Mouse (Mus musculus) left cerebral cortex, adult 11 months (tissue): Measurements from ENCODE around the gene Mid1.
"Not testable (repeated sequence)": the region's sequence is repeated elsewhere in the genome, so short reads cannot be mapped to it uniquely, and the experiment has no call there.

Experiments used
- DNase-seq: peaks from one replicate; pipeline ENCODE4 v3.0.0; 2022; ENCODE audit warnings: low spot score

Gene Mid1

DNA sequence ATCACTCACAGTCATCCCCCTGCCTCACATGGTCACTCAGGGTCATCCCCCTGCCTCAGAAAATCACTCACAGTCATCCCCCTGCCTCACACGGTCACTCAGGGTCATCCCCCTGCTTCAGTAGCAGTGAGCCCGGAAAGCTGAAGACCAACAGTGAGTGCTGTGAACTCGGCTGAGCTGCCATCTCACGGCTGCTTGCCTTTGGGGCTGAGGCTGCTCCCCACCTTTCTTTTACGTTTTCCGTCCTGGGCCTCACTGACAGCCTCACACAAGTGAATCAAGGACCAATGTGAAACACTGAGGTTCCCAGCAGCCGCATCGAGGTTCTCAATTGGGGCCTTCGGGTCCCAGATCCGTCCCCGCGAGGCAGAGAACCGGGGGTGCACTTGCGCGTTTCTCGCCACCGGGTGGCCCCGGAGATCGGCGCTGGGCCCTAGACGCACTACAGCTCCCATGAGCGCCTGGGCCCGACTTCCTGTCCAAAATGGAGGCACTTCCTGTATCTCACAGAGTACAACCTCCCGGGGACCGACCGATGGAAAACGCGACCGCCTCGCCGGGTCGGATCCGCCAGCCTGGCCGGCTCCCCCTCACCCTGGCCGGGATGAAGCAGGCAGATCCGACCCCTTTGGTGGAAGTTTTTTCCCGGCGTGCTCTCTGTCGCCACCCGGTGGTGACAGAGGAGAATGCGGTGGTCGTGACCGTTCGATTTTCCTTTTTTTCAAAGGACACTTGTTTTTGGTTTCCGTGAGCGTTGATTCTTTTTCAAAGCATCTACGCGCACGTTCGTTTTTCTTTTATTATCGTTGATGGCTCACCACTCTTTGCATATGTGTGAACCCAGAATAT lies 301.7 kb downstream of the Mid1 start:
- peak; percentile 90 for DNase-seq

DNA sequence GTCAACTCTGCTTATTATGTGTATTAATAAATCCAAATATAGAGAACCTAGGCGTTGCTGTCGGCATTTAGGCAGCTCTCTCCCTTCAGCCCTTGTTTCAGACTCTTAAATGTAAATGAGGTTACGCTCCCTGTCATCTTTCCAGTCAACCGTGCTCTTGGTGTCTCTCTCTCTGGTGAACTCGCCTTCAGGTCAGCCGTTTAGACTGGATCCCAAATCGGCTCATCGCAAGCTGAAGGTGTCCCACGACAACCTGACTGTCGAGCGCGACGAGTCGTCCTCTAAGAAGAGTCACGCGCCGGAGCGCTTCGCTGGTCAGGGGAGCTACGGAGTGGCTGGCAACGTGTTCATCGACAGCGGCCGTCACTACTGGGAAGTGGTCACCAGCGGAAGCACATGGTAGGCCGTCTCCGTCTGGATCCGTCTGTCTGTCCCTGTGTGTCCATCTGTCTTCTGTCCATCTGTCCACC lies 302.4 kb downstream of the Mid1 start:
- peak; percentile 67 for DNase-seq

DNA sequence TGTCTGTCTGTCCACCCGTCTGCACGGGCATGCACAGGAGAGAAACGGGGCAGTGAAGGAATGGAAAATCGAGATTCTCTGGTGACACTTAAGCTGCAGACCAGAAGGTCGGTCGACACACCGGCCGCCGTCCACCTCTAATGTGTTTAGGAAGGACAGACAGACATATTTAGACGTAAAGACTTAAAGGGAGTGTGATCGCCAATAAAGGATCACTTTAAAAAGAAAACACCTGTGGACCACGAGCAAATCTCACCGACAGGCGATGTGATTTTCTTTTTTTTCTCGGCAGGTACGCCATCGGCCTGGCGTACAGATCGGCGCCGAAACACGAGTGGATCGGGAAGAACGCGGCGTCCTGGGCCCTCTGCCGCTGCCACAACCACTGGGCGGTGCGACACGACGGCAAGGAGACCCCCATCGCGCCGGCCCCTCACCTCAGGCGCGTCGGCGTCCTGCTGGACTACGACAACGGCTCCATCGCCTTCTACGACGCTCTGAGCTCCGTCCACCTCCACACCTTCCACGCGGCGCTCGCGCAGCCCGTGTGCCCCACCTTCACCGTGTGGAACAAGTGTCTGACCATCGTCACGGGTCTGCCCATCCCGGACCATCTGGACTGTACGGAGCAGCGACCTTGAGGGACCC lies 303.7 kb downstream of the Mid1 start:
- peak; percentile 74 for DNase-seq

- DNase-seq: peak; percentile 7
These were observed 304.2 kb downstream of the Mid1 start for GRCm38 (mm10) chrX:169989219-169989595.

DNA sequence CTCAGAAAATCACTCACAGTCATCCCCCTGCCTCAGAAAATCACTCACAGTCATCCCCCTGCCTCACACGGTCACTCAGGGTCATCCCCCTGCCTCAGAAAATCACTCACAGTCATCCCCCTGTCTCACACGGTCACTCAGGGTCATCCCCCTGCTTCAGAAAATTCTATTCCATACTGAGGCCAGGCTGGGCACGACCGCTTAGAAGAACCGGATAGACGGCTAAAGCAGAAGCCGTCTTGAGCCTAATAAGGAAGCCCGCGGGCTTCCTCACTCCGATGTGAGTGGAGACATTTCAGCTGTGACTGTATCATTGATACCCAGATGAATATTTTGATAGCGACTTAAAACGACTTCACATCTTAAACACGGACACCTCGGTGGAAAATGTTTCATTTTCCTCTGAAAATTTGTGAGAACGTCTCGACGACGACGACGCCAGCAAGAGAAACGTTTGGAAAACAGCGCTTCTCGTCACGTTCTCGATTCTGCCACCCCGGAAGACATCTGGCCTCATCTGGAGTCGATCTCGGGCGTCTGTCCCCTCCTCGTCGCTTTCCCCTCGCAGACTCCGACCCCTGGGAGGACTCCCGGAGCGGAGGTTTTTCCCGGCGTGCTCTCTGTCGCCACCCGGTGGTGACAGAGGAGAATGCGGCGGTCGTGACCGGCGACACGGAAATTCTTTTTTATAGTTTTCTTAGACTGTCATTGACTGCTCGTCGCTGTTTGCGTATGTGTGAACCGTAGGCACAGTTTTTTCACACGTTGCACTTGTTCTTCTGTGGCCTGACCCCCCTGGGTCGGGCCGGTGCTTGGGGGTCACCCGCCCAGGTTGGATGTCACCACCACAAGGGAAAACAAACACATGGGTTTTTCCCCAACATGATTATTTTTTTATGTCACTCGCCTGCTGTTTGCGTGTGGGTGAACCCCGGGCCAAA lies 305.0 kb downstream of the Mid1 start:
- DNase-seq: peak; percentile 80

- peak; percentile 98 for DNase-seq
These were observed 306.3 kb downstream of the Mid1 start for GRCm38 (mm10) chrX:169991128-169991873.

DNA sequence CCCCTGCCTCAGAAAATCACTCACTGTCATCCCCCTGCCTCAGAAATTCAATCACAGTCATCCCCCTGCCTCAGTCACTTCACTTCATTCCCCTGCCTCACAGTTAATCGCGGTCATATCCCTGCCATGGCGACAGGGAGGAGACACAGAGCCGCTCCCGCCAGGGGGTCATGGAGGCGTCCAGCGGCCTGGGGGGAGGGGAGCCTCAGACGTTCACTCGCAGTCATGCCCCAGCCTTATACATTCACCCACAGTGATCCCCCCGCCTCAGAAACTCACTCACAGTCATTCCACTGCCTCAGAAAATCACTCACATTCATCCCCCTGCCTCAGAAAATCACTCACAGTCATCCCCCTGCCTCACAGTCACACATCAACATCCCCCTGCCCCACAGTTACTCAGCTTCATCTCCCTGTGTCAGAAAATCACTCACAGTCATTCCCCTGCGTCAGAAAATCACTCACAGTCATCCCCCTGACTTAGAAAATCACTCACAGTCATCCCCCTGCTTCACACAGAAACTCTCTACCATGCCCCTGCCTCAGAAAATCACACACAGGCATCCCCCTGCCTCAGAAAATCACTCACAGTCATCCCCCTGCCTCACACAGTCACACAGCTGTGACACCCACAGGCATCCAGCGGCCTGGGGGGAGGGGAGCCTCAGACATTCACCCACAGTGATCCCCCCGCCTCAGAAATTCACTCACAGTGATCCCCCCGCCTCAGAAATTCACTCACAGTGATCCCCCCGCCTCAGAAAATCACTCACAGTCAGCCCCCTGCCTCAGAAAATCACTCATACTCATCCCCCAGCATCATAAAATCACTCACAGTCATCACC lies 307.3 kb downstream of the Mid1 start:
- not testable (repeated sequence) for DNase-seq

DNA sequence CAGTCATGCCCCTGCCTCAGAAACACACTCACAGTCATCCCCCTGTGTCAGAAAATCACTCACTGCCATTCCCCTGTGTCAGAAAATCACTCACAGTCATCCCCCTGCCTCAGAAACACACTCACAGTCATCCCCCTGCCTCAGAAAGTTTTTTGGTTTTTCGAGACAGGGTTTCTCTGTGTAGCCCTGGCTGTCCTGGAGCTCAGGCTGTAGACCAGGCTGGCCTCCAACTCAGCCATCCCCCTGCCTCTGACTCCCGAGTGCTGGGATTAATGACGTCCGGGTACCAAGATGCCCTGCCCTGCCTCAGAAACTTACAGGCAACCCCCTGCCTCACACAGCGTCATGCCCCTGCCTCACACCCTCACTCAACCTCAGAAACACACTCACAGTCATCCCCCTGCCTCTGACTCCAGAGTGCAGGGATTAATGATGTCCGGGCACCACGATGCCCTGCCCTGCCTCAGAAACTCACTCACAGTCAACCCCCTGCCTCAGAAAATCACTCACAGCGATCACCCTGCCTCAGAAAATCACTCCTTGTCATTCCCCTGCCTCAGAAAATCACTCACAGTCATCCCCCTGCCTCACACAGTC lies 308.1 kb downstream of the Mid1 start:
- not testable (repeated sequence) for DNase-seq

DNA sequence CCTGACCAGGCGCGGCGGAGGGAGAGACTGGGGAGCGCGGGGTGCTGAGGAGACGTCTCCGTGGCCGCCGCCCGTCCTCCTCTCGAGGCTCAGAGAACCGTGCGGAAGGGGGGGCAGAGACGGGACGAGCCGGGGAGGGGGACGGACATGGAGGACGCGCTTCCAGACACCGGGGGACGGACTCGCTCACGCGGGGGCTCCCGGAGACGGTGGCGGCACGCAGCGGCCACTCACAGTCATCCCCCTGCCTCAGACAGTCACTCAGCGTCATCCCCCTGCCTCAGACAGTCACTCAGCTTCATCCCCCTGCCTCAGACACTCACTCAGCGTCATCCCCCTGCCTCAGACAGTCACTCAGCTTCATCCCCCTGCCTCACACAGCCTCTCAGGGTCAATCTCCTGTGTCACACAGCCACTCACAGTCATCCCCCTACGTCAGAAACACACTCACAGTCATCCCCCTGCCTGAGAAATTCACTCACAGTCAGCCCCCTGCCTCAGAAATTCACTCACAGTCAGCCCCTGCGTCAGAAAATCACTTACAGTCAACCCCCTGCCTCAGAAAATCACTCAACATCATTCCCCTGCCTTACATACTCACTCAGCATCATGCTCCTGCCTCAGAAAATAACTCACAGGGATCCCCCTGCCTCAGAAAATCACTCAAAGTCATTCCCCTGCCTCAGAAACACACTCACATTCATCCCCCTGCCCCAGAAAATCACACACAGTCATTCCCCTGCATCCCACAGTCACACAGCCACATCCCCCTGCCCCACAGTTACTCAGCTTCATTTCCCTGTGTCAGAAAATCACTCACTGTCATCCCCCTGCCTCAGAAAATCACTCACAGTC lies 309.2 kb downstream of the Mid1 start:
- DNase-seq: not testable (repeated sequence)

DNA sequence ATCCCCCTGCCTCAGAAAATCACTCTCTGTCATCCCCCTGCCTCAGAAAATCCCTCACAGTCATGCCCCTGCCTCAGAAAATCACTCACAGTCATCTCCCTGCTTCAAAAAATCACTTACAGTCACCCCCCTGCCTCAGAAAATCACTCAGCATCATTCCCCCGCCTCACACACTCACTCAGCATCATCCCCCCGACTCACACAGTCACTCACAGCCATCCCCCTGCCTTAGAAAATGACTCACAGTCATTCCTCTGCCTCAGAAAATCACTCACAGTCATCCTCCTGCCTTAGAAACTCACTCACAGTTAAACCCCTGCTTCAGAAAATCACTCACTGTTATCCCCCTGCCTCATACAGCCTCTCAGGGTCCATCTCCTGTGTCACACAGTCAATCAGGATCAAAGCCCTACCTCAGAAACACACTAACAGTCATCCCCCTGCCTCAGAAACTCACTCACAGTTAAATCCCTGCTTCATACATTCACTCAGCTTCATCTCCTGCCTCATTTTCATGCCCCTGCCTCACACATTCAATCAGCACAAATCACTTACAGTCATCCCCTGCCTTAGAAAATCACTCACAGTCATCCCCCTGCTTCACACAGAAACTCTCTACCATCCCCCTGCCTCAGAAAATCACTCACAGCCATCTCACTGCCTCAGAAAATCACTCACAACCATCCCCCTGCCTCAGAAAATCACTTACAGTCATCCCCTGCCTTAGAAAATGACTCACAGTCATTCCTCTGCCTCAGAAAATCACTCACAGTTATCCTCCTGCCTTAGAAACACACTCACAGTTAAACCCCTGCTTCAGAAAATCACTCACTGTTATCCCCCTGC lies 310.1 kb downstream of the Mid1 start:
- not testable (repeated sequence) for DNase-seq

DNA sequence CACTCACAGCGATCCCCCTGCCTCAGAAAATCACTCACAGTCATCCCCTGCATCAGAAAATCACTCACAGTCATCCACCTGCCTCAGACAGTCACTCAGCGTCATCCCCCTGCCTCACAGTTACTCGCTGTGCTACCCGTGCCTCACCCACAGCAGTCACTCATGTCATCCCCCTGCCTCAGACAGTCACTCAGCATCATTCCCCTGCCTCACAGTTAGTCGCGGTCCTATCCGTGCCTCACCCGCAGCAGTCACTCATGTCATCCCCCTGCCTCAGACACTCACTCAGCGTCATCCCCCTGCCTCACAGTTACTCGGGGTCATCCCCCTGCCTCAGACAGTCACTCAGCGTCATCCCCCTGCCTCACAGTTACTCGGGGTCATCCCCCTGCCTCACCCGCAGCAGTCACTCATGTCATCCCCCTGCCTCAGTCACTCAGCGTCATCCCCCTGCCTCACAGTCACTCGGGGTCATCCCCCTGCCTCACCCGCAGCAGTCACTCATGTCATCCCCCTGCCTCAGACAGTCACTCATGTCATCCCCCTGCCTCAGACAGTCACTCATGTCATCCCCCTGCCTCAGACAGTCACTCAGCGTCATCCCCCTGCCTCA lies 311.0 kb downstream of the Mid1 start:
- DNase-seq: not testable (repeated sequence)

GRCm38 (mm10) chrX:169996926-169997325 lies 311.9 kb downstream of the Mid1 start:
- DNase-seq: peak; percentile 92

DNA sequence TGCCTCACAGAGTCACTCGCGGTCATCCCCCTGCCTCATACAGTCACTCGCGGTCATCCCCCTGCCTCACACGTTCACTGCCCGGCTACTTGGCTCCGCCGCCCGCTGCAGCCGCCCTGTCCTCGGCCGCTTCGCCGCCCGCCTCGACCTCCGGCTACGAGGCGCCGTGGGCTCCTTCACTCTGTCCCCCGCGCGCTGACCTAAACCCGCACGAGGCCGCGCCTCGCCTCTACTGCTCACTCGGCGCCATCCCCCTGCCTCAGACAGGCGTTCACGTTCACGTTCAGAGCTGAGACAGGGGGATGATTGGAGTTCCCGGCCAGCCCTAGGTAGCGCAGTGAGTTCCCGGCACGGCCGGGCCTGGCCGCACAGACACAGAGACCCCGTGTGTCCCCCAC lies 312.5 kb downstream of the Mid1 start:
- DNase-seq: not testable (repeated sequence)

DNA sequence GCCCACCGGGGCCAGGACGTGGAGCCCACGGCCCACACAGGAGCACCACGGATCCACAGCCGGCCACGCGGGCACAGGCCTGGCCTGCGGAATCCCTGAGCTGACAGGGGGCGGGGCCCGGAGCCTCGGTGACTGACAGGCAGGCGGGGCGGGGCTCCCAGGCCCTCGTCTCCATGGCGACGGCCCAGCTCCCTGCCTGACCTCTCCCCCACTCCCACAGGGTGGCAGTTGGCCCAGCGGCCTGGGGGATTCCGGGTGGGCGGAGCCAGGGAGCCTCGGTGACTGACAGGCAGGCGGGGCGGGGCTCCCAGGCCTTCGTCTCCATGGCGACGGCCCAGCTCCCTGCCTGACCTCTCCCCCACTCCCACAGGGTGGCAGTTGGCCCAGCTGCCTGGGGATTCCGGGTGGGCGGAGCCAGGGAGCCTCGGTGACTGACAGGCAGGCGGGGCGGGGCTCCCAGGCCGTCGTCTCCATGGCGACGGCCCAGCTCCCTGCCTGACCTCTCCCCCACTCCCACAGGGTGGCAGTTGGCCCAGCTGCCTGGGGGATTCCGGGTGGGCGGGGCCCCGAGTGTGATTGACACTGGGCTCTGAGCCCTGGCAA lies 313.0 kb downstream of the Mid1 start:
- DNase-seq: peak; percentile 100

GRCm38 (mm10) chrX:169998559-169999219 lies 313.7 kb downstream of the Mid1 start:
- not testable (repeated sequence) for DNase-seq

DNA sequence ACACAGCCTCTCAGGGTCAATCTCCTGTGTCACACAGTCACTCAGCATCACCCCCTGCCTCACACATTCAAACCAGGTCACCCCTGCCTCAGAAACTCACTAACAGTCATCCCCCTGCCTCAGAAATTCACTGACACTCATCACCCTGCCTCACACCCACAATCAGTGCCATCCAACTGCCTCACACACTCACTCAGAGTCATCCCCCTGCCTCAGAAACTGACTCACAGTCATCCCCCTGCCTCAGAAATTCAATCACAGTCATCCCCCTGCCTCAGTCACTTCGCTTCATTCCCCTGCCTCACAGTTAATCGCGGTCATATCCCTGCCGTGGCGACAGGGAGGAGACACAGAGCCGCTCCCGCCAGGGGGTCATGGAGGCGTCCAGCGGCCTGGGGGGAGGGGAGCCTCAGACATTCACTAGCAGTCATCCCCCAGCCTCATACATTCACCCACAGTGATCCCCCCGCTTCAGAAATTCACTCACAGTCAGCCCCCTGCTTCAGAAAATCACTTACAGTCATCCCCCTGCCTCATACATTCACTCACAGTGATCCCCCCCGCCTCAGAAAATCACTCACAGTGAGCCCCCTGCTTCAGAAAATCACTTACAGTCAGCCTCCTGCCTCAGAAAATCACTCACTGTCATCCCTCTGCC lies 314.4 kb downstream of the Mid1 start:
- DNase-seq: not testable (repeated sequence)
